Mouse (Mus musculus): ENCODE results near the gene Aif1.

GRCm38 (mm10) chr17:35219601-35220041, 43.8 kb upstream of the Aif1 start:
- TF ChIP-seq POLR2A (IDR thresholded peaks at IDR 0.05; ENCODE audit: borderline replicate concordance, low read depth, low read length) (no peak), CTCF (IDR thresholded peaks at IDR 0.05; ENCODE audit: low read depth, low read length) (0 out of 2 replicates have a peak, but pooled peaks have one; percentile 5)
